Mouse (Mus musculus) CH12.LX (cell line): ENCODE results near the gene Gm42742. TPM values are rescaled to one million over a fixed set of nuclear protein-coding genes. Genes with fewer than 3 reads are reported as not detected.

Experiments used
- DNase-seq: peaks from one replicate; pipeline ENCODE4 v3.0.0-alpha.2; 2013; ENCODE audit errors: extremely low read depth
- H3K27ac ChIP-seq: 2 replicates; pipeline ENCODE4 v1.5.1; 2012; ENCODE audit warnings: low read depth, mild to moderate bottlenecking, control low read depth, moderate library complexity; ENCODE audit not compliant: insufficient read depth
- H3K27me3 ChIP-seq: replicated peaks from 2 replicates; pipeline ENCODE3; 2012; ENCODE audit warnings: inconsistent platforms
- H3K36me3 ChIP-seq, 2 experiments: replicated peaks in 1 of 2; 2 replicates each; pipeline versions ENCODE3 to v1.6.1; 2012; ENCODE audit warnings: inconsistent platforms in 1 of 2, low read length in 1 of 2, mild to moderate bottlenecking in 1 of 2, mixed read lengths in 1 of 2, moderate library complexity in 1 of 2; ENCODE audit not compliant: control insufficient read depth in 1 of 2, insufficient read depth in 1 of 2
- H3K4me1 ChIP-seq, 2 experiments: 2 replicates each; pipeline ENCODE4 v1.6.1; 2012; ENCODE audit warnings: inconsistent platforms in 1 of 2, moderate library complexity in 1 of 2; ENCODE audit not compliant: insufficient read depth in 2 of 2, control insufficient read depth in 1 of 2
- H3K4me2 ChIP-seq: 2 replicates; pipeline ENCODE4 v1.6.1; 2012; ENCODE audit warnings: low read depth, mild to moderate bottlenecking, control low read depth; ENCODE audit not compliant: poor library complexity, insufficient read depth, severe bottlenecking
- H3K4me3 ChIP-seq, 3 experiments: fragments of 150-350 bp in 1 of 3; sonication (generic) in 1 of 3; replicated peaks in 1 of 3; 2 replicates each; pipeline versions ENCODE3 to v1.5.1; 2011 to 2012; ENCODE audit warnings: low read depth in 2 of 3, low read length in 2 of 3, mild to moderate bottlenecking in 2 of 3, moderate library complexity in 2 of 3, control low read depth in 1 of 3, improper control_type of control experiment in 1 of 3, inconsistent platforms in 1 of 3, mixed read lengths in 1 of 3; ENCODE audit not compliant: poor library complexity in 1 of 3
- H3K79me2 ChIP-seq: replicated peaks from 2 replicates; pipeline ENCODE4 v1.6.1; 2012; ENCODE audit warnings: mild to moderate bottlenecking, moderate library complexity; ENCODE audit not compliant: control insufficient read depth, poor library complexity, insufficient read depth, severe bottlenecking; ENCODE audit errors: extremely low read depth
- H3K9ac ChIP-seq: 2 replicates; pipeline ENCODE4 v1.6.1; 2012; ENCODE audit warnings: low read depth, mild to moderate bottlenecking, control low read depth, moderate library complexity; ENCODE audit not compliant: insufficient read depth
- H3K9me3 ChIP-seq: replicated peaks from 2 replicates; pipeline ENCODE3; 2012; ENCODE audit warnings: low read length, inconsistent platforms, mixed read lengths
- BHLHE40 ChIP-seq: IDR thresholded peaks from 2 replicates; pipeline ENCODE4 v1.6.1; 2011; ENCODE audit warnings: mild to moderate bottlenecking, low read depth, low read length, improper control_type of control experiment
- CHD1 ChIP-seq: IDR thresholded peaks from 2 replicates; pipeline ENCODE4 v1.6.1; 2012; ENCODE audit warnings: low read depth, low read length, improper control_type of control experiment, inconsistent platforms
- CHD2 ChIP-seq: IDR thresholded peaks from 2 replicates; pipeline ENCODE4 v1.6.1; 2011; ENCODE audit warnings: low read length, improper control_type of control experiment
- CTCF ChIP-seq, 2 experiments: IDR thresholded peaks in 1 of 2; conservative IDR thresholded peaks in 1 of 2; 2 replicates each; pipeline ENCODE4 v1.5.1; 2011 to 2012; ENCODE audit warnings: low read depth in 2 of 2, low read length in 2 of 2, improper control_type of control experiment in 1 of 2, inconsistent platforms in 1 of 2, mild to moderate bottlenecking in 1 of 2, moderate library complexity in 1 of 2
- ELF1 ChIP-seq: IDR thresholded peaks from 2 replicates; pipeline ENCODE4 v1.6.1; 2014; ENCODE audit warnings: low read depth, mild to moderate bottlenecking, inconsistent platforms, low read length, improper control_type of control experiment
- EP300 ChIP-seq: IDR thresholded peaks from 2 replicates; pipeline ENCODE4 v1.6.1; 2011; ENCODE audit warnings: low read length, improper control_type of control experiment
- ETS1 ChIP-seq: conservative IDR thresholded peaks from 2 replicates; pipeline ENCODE4 v1.6.1; 2012; ENCODE audit warnings: low read depth, mild to moderate bottlenecking, inconsistent platforms, low read length, improper control_type of control experiment, moderate library complexity
- HCFC1 ChIP-seq: IDR thresholded peaks from 2 replicates; pipeline ENCODE4 v1.6.1; 2012; ENCODE audit warnings: low read depth, mild to moderate bottlenecking, inconsistent platforms, low read length, improper control_type of control experiment
- JUND ChIP-seq: conservative IDR thresholded peaks from 2 replicates; pipeline ENCODE4 v1.6.1; 2011; ENCODE audit warnings: low read depth, low read length, improper control_type of control experiment
- KAT2A ChIP-seq: IDR thresholded peaks from 2 replicates; pipeline ENCODE4 v1.6.1; 2012; ENCODE audit warnings: low read length, improper control_type of control experiment, inconsistent platforms; ENCODE audit not compliant: insufficient replicate concordance
- MAFK ChIP-seq: IDR thresholded peaks from 2 replicates; pipeline ENCODE4 v1.6.1; 2011; ENCODE audit warnings: low read length, improper control_type of control experiment; ENCODE audit not compliant: insufficient replicate concordance
- MAX ChIP-seq: IDR thresholded peaks from 2 replicates; pipeline ENCODE4 v1.6.1; 2011; ENCODE audit warnings: low read length, improper control_type of control experiment
- MEF2A ChIP-seq: IDR thresholded peaks from 2 replicates; pipeline ENCODE4 v1.6.1; 2014; ENCODE audit warnings: low read depth, mild to moderate bottlenecking, inconsistent platforms, low read length, improper control_type of control experiment, borderline replicate concordance
- MXI1 ChIP-seq: IDR thresholded peaks from 2 replicates; pipeline ENCODE4 v1.6.1; 2011; ENCODE audit warnings: mild to moderate bottlenecking, low read depth, low read length, improper control_type of control experiment
- NRF1 ChIP-seq: IDR thresholded peaks from 2 replicates; pipeline ENCODE4 v1.6.1; 2014; ENCODE audit warnings: low read depth, mild to moderate bottlenecking, inconsistent platforms, low read length, improper control_type of control experiment, moderate library complexity
- POLR2AphosphoS2 ChIP-seq: IDR thresholded peaks from 2 replicates; pipeline ENCODE4 v1.6.1; 2011; ENCODE audit warnings: low read depth, low read length, improper control_type of control experiment
- RAD21 ChIP-seq: IDR thresholded peaks from 2 replicates; pipeline ENCODE4 v1.6.1; 2011; ENCODE audit warnings: low read depth, mild to moderate bottlenecking, low read length, improper control_type of control experiment, moderate library complexity
- RCOR1 ChIP-seq: conservative IDR thresholded peaks from 2 replicates; pipeline ENCODE4 v1.6.1; 2012; ENCODE audit warnings: low read depth, mild to moderate bottlenecking, inconsistent platforms, low read length, improper control_type of control experiment
- SMC3 ChIP-seq: IDR thresholded peaks from 2 replicates; pipeline ENCODE4 v1.6.1; 2011; ENCODE audit warnings: low read depth, low read length, improper control_type of control experiment
- UBTF ChIP-seq: IDR thresholded peaks from 2 replicates; pipeline ENCODE4 v1.6.1; 2012; ENCODE audit warnings: low read depth, mild to moderate bottlenecking, inconsistent platforms, low read length, improper control_type of control experiment, moderate library complexity
- USF2 ChIP-seq: conservative IDR thresholded peaks from 2 replicates; pipeline ENCODE4 v1.6.1; 2011; ENCODE audit warnings: low read depth, low read length, improper control_type of control experiment
- ZC3H11A ChIP-seq: IDR thresholded peaks from 2 replicates; pipeline ENCODE4 v1.6.1; 2012; ENCODE audit warnings: low read depth, mild to moderate bottlenecking, inconsistent platforms, low read length, improper control_type of control experiment
- dilution Hi-C: fragments of 300-500 bp; cut with MboI; formaldehyde crosslinking; loops from 2 replicates; pipeline ENCODE4 v1.14.3; 2020; ENCODE audit warnings: low sequenced_read_pairs; ENCODE audit not compliant: extremely low pct_unique_long_range_greater_than_20kb, extremely low pct_ligation_motif_present
- in situ Hi-C: fragments of 300-500 bp; cut with MboI; formaldehyde crosslinking; loops from 3 replicates; pipeline ENCODE4 v1.14.3; 2019; ENCODE audit warnings: low sequenced_read_pairs, low pct_ligation_motif_present, low pct_unique_long_range_greater_than_20kb, mixed read lengths
- polyA plus RNA-seq: library from polyadenylated mRNA; unstranded; fragments of >175 nt; gene quantifications from 2 replicates; pipeline ENCODE4 v1.2.1, GENCODE M21; 2012; ENCODE audit warnings: low read depth; ENCODE audit not compliant: insufficient read length
- total RNA-seq, 2 experiments: library from RNA; depleted of rRNA; stranded (reverse); fragments of 300-350 nt in 1 of 2; fragments of >200 nt in 1 of 2; gene quantifications; 2 replicates each; pipeline ENCODE4 v1.2.3; 2012 to 2014

The Gm42742 gene
- total and polyA plus RNA-seq, 3 experiments, result 6.1 to 45.1 (median 16.0) TPM

GRCm38 (mm10) chr7:127030172-127030571 lies 9.3 kb upstream of the Gm42742 start:
- Histone ChIP-seq H3K27me3 (no peaks in the 10 kb centered on the region), H3K4me3 (no peak overlapping the region), H3K9ac (no peak overlapping the region), H3K79me2 (peaks cover 3% of the 10 kb centered on the region; the same call in 1 of the 2 replicates), H3K4me2 (no peak overlapping the region), H3K36me3 (peaks cover 56 to 77% of the 10 kb centered on the region in 2 experiments), H3K4me1 (peaks cover 3 to 11% of the 10 kb centered on the region in 2 experiments; a peak in 3 of 4 replicates), H3K9me3 (no peaks in the 10 kb centered on the region), H3K27ac (0 out of 2 replicates have a peak overlapping the region, but pooled peaks have one; percentile 12)
- in situ Hi-C loops (no loop called here), dilution Hi-C loops (no loop called here)
- no peak for DNase-seq
- no peak for TF ChIP-seq KAT2A
- TF ChIP-seq JUND, result no peak
- no peak for TF ChIP-seq UBTF
- no peak for TF ChIP-seq EP300
- TF ChIP-seq HCFC1, result no peak
- no peak for TF ChIP-seq NRF1
- no peak for TF ChIP-seq ZC3H11A
- no peak for TF ChIP-seq ETS1
- no peak for TF ChIP-seq RCOR1
- TF ChIP-seq CTCF (conservative IDR thresholded peaks at IDR 0.05 in 1 of 2, IDR thresholded peaks at IDR 0.05 in 1 of 2; ENCODE audit: low read depth in 2 of 2, low read length in 2 of 2), result no peak
- no peak for TF ChIP-seq RAD21
- TF ChIP-seq MAFK, result no peak
- TF ChIP-seq ELF1, result no peak
- TF ChIP-seq MXI1, result no peak
- no peak for TF ChIP-seq BHLHE40
- no peak for TF ChIP-seq CHD1

- peak overlapping the region; percentile 87 for H3K9ac ChIP-seq
Measured at GRCm38 (mm10) chr7:127027885-127028284, 7.0 kb upstream of the Gm42742 start.

More at GRCm38 (mm10) chr7:127027885-127028284, 7.0 kb upstream of the Gm42742 start:
- Histone ChIP-seq H3K4me1 (peaks cover 14 to 23% of the 10 kb centered on the region in 2 experiments), H3K4me3 (peak overlapping the region; percentile 58 to 80 (median 71)), H3K27ac (peak overlapping the region; percentile 84), H3K4me2 (peak overlapping the region; percentile 72), H3K9me3 (no peaks in the 10 kb centered on the region), H3K36me3 (peaks cover 47 to 74% of the 10 kb centered on the region in 2 experiments), H3K27me3 (no peaks in the 10 kb centered on the region), H3K79me2 (peaks cover 22% of the 10 kb centered on the region)
- in situ Hi-C loops (no loop called here), dilution Hi-C loops (no loop called here)
- no peak for TF ChIP-seq USF2
- no peak for TF ChIP-seq POLR2AphosphoS2
- no peak for TF ChIP-seq NRF1
- TF ChIP-seq CHD2, result no peak
- TF ChIP-seq RCOR1, result no peak
- no peak for TF ChIP-seq CHD1
- TF ChIP-seq SMC3, result no peak
- no peak for TF ChIP-seq MAX
- TF ChIP-seq MEF2A, result no peak
- no peak for DNase-seq
